Mouse (Mus musculus): ENCODE results near the gene Ctxn2.

DNA sequence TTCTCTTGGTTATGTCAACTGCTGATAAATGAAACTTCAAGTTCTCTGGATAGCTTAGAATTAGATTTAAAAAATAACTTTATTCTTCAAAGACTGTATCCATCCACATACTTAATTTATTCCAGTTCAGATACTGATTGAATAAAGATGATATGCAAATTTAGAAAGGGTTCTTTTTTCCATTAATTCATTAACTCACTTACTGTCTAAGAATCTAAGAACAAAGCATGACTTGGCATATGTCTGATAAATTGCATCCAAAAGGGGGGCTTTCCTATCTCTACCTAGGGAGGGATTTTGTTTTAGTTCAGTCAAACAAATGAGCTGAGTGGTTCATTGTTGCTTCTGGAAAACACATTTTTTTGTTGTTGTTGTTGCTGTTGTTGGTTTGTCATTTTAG is 5.8 kb downstream of the Ctxn2 start:
- no peak for TF ChIP-seq EP300 (IDR thresholded peaks at IDR 0.05; ENCODE audit: low read depth)
- TF ChIP-seq CTCF (IDR thresholded peaks at IDR 0.05; ENCODE audit: low read depth), result no peak

Measured in liver, postnatal 0 days (tissue).